Mouse (Mus musculus): Measurements from ENCODE around the gene Apoc4.
"Not testable (repeated sequence)": the region's sequence is repeated elsewhere in the genome, so short reads cannot be mapped to it uniquely, and the experiment has no call there.

Gene Apoc4

GRCm38 (mm10) chr7:19698907-19699826, 17.9 kb upstream of the Apoc4 start, which contains the start of gene Apoe:
Gene Apoe (minus strand): TSS chr7:19699188.
- peak in 1 of 2 experiments; percentile 46 for DNase-seq (ENCODE audit: low spot score in 2 of 2)

GRCm38 (mm10) chr7:19697949-19698906, 16.9 kb upstream of the Apoc4 start:
- DNase-seq (ENCODE audit: low spot score in 2 of 2), result no peak

DNA sequence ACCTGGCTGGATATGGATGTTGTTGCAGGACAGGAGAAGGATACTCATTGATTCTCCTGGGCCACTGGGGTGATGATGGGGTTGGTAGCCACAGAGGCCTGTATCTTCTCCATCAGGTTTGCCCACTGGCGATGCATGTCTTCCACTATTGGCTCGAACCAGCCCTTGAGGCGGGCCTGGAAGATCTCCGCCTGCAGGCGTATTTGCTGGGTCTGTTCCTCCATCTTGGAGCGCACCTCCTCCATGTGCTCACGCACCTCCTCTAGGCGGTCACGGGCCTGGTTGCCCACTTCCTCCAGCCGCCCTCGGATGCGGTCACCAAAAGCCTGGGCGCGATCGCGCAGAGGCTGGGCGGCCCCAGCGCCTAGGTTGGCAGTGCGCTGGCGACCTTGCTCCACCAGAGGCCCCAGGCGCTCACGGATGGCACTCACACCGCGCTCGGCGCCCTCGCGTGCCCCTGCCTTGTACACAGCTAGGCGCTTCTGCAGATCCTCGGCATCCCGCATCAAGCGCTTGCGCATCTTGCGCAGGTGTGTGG, 15.1 kb upstream of the Apoc4 start:
- DNase-seq (ENCODE audit: low spot score in 2 of 2), result no peak

DNA sequence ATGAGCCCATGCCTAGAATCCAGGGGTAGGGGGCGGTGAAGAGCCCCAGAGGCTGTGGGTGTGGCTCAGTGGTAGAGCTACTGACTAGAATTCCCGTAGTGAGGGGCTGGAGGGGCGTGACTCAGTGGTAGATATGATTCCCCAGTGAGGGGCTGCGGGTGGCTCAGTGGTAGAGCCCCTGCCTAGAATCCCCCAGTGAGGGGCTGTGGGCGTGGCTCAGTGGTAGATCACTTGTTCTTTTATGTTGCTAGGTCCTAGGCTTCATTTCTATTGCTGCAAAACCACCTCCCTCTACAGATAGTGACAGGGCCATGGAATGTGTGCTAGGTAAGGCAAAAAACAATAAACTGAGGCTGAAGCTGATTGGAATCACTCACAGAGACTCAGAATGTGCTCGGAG, 14.6 kb upstream of the Apoc4 start:
- DNase-seq (ENCODE audit: low spot score in 2 of 2), result no peak

DNA sequence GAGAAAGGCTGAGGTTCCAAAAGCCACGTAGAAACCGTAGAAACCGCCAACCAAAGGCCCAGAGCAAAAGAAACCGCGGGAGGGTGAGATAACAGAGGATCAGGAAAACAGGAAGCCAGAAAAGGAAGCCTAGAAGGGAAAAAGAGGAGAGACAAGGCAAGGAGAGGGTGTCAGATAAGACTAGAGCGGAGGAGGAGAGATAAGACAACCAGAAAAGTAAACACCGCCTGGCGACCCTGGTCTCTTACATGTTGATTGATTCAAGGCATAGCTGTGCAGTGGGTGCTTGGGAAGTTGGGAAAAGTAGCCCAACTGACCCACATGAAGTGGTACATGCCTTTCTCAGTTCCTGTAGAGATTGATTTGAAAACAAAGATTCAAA, 13.9 kb upstream of the Apoc4 start:
- DNase-seq (ENCODE audit: low spot score in 2 of 2), result no peak

- no peak for DNase-seq (ENCODE audit: low spot score in 2 of 2)
These were observed 13.3 kb upstream of the Apoc4 start for GRCm38 (mm10) chr7:19694336-19695212.

- DNase-seq (ENCODE audit: low spot score in 2 of 2), result no peak
These were observed 12.1 kb upstream of the Apoc4 start for GRCm38 (mm10) chr7:19693421-19693820.

GRCm38 (mm10) chr7:19691873-19692865, 10.9 kb upstream of the Apoc4 start, which contains the start of gene Apoc1:
Gene Apoc1 (minus strand): TSS chr7:19692660.
- DNase-seq (ENCODE audit: low spot score in 2 of 2), result no peak

- no peak for DNase-seq (ENCODE audit: low spot score in 2 of 2)
These were observed 10.2 kb upstream of the Apoc4 start for GRCm38 (mm10) chr7:19691434-19691833.

DNA sequence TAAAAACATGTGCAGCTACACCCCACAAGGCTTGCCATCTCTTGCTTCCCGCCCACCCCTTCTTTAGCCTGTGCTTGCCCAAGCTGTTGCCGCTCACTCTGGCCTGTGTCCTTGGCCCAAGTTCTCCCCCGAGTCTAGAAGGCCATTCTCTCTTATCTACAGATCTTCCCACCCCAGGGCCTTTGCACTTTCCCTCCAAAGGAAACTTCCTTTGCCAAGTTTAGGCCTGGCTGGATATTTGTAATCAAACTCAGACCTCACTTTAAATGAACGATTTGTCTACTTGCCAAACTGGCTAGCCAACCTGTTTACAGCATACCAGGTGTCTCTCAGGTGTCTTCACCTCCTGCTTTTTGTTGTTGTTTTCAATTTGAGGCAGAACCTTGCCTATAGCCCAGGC, 9.6 kb upstream of the Apoc4 start:
- DNase-seq (ENCODE audit: low spot score in 2 of 2), result no peak

- no peak for DNase-seq (ENCODE audit: low spot score in 2 of 2)
These were observed 7.3 kb upstream of the Apoc4 start for GRCm38 (mm10) chr7:19688611-19689010.

- no peak for DNase-seq (ENCODE audit: low spot score in 2 of 2)
These were observed 6.8 kb upstream of the Apoc4 start for GRCm38 (mm10) chr7:19688101-19688500.

DNA sequence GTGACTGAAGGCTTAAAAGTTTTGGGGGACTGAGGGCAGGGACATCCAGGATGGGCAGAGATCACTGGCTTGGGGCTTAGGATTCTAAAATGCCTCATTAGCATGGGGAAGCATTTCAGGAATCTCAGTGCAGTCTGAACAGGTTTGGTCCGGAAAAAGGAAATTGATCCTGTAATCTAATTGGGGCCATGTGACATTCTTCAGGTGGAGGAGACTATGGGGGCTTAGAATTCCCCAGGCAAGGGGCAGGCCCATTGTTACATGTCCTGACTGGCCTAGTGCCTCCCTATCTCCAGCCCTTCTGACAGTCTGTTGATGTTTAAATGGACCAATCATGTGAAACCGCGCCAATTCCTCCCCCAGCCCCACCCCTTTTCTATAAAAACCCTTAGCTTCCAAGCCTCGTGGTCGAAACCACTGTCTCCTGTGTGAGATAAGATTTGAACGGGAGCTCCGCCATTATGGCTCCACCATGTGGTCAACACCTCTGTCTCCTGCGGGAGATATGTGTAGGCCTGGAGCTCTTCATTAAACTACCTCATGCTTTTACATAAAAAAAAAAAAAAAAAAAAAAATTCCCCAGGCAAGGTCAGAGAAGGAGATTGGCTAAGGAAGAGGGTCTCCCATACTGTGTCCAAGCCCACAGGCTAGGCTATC, 5.8 kb upstream of the Apoc4 start:
- DNase-seq (ENCODE audit: low spot score in 2 of 2), result not testable (repeated sequence)

GRCm38 (mm10) chr7:19686521-19686920, 5.2 kb upstream of the Apoc4 start:
- no peak for DNase-seq (ENCODE audit: low spot score in 2 of 2)

DNA sequence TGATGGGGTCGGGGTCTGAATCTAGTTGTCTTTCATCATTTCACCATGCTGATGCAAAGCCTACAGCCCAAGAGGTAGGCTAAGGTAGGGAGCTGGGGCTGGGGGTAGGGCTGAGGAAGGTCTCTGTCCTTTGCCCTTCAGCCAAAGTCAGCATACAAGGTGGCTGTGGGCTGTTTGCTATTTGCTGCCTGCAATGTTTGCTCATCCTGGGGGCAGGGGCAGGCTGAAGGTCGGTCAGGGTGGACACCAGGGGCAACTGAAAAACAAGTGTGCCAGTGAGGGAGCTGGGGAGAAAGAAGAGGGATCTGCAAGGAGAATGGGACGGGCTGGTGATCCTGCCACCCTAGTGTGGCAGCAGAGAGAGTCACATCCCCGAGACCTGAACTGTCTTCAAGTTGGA, 4.1 kb upstream of the Apoc4 start:
- no peak for DNase-seq (ENCODE audit: low spot score in 2 of 2)

GRCm38 (mm10) chr7:19683771-19684201, 2.5 kb upstream of the Apoc4 start:
- DNase-seq (ENCODE audit: low spot score in 2 of 2), result no peak

- DNase-seq (ENCODE audit: low spot score in 2 of 2), result no peak
These were observed 1.7 kb upstream of the Apoc4 start for GRCm38 (mm10) chr7:19682979-19683378.

DNA sequence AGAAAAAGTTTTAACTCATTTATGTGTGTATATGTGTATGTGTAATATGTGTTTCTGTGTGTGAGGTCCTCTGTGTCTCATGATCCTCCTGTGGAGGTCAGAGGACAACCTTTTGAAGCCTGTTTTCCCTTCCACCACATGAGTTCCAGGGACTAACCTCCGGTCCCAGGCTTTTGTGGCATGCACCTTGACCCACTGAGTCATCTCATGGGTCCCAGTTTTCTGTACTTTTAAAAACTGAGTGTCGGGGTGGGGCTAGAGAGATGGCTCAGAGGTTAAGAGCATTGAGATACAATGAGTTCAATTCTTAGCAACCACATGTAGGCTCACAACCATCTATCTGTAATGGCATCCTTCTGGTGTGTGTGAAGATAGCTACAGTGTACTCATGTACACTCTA, 577 bp downstream of the Apoc4 start:
- DNase-seq (ENCODE audit: low spot score in 2 of 2), result no peak

- no peak for DNase-seq (ENCODE audit: low spot score in 2 of 2)
These were observed 2.4 kb downstream of the Apoc4 start for GRCm38 (mm10) chr7:19678901-19679300.

Data from frontal cortex, postnatal 25 days (tissue).